Mouse (Mus musculus): ENCODE measurements around the gene Slc22a2.

- TF ChIP-seq TAL1 (IDR thresholded peaks at IDR 0.05; ENCODE audit: low read length) (no peak), GATA1 (IDR thresholded peaks at IDR 0.05; ENCODE audit: low read length) (no peak)
Observed at GRCm38 (mm10) chr17:12669363-12669679, 85.4 kb downstream of the Slc22a2 start.

Measured in erythroblast, embryonic 14.5 days (primary cell).